Mouse (Mus musculus): Measurements from ENCODE around the gene Coq8a. TPM values are rescaled to one million over a fixed set of nuclear protein-coding genes. Genes with fewer than 3 reads are reported as not detected.

The Coq8a gene
- 3.4 and 5.8 TPM in 2 replicates for polyA plus RNA-seq (2015; fragmentation: Nextera tagmentation; extraction: Ambion mirVana)

- Histone ChIP-seq H3K36me3 (no peaks in the 10 kb centered on the region), H3K4me1 (peaks cover 16% of the 10 kb centered on the region), H3K9ac (replicated peaks) (no peak within 1 kb of the TSS), H3K27me3 (replicated peaks) (peaks cover 1% of the 10 kb centered on the region; the same call in 1 of the 2 replicates), H3K4me3 (replicated peaks) (no peak within 1 kb of the TSS), H3K9me3 (replicated peaks) (no peaks in the 10 kb centered on the region), H3K27ac (replicated peaks) (no peak within 1 kb of the TSS), H3K4me2 (no peak within 1 kb of the TSS)
- 79% methylated on average over 4 of the region's 4 CpGs for WGBS
- ATAC-seq (ENCODE audit: low FRiP score), result no peak
These were observed at the start of gene Coq8a for GRCm38 (mm10) chr1:180198959-180199714. Gene Coq8a (minus strand): TSS chr1:180199602.

- H3K4me2 ChIP-seq, result no peak overlapping the region
- H3K4me3 ChIP-seq (replicated peaks), result no peak overlapping the region
- no peaks in the 10 kb centered on the region for H3K27me3 ChIP-seq (replicated peaks)
- no peaks in the 10 kb centered on the region for H3K9me3 ChIP-seq (replicated peaks)
- H3K4me1 ChIP-seq, result peaks cover 12% of the 10 kb centered on the region
- H3K27ac ChIP-seq (replicated peaks), result no peak overlapping the region
- H3K36me3 ChIP-seq, result no peaks in the 10 kb centered on the region
- WGBS, result 93% methylated on average over 7 of the region's 7 CpGs
- no peak overlapping the region for H3K9ac ChIP-seq (replicated peaks)
- no peak for ATAC-seq (ENCODE audit: low FRiP score)
These were observed 49.3 kb upstream of the Coq8a start for GRCm38 (mm10) chr1:180248593-180249146.

- H3K4me3 ChIP-seq (replicated peaks), result no peak overlapping the region
- no peak overlapping the region for H3K4me2 ChIP-seq
- H3K27me3 ChIP-seq (replicated peaks), result no peaks in the 10 kb centered on the region
- H3K27ac ChIP-seq (replicated peaks), result no peak overlapping the region
- H3K9ac ChIP-seq (replicated peaks), result no peak overlapping the region
- WGBS, result 91% methylated on average over 7 of the region's 7 CpGs
- no peak for ATAC-seq (ENCODE audit: low FRiP score)
- no peaks in the 10 kb centered on the region for H3K36me3 ChIP-seq
- H3K4me1 ChIP-seq, result peaks cover 12% of the 10 kb centered on the region
- H3K9me3 ChIP-seq (replicated peaks), result no peaks in the 10 kb centered on the region
These were observed 48.5 kb upstream of the Coq8a start for GRCm38 (mm10) chr1:180247901-180248300.

- no peaks in the 10 kb centered on the region for H3K9me3 ChIP-seq (replicated peaks)
- H3K4me2 ChIP-seq, result no peak overlapping the region
- no peak overlapping the region for H3K4me3 ChIP-seq (replicated peaks)
- no peaks in the 10 kb centered on the region for H3K27me3 ChIP-seq (replicated peaks)
- no peaks in the 10 kb centered on the region for H3K36me3 ChIP-seq
- ATAC-seq (ENCODE audit: low FRiP score), result no peak
- H3K4me1 ChIP-seq, result peaks cover 12% of the 10 kb centered on the region
- 85% methylated on average over 13 of the region's 13 CpGs for WGBS
- H3K9ac ChIP-seq (replicated peaks), result no peak overlapping the region
- H3K27ac ChIP-seq (replicated peaks), result no peak overlapping the region
These were observed 46.5 kb upstream of the Coq8a start for GRCm38 (mm10) chr1:180245741-180246507.

GRCm38 (mm10) chr1:180231729-180232128 is 32.3 kb upstream of the Coq8a start:
- Histone ChIP-seq H3K4me1 (peaks cover 7% of the 10 kb centered on the region), H3K27ac (replicated peaks) (no peak overlapping the region), H3K9ac (replicated peaks) (no peak overlapping the region), H3K27me3 (replicated peaks) (no peaks in the 10 kb centered on the region; the same call in 1 of the 2 replicates), H3K4me2 (no peak overlapping the region), H3K9me3 (replicated peaks) (no peaks in the 10 kb centered on the region), H3K36me3 (no peaks in the 10 kb centered on the region; the same call in 1 of the 2 replicates), H3K4me3 (replicated peaks) (no peak overlapping the region)
- ATAC-seq (ENCODE audit: low FRiP score), result no peak
- WGBS, result 34% methylated on average over 3 of the region's 3 CpGs

GRCm38 (mm10) chr1:180230580-180230979 is 31.2 kb upstream of the Coq8a start:
- no peak for ATAC-seq (ENCODE audit: low FRiP score)
- Histone ChIP-seq H3K9ac (replicated peaks) (no peak overlapping the region), H3K27ac (replicated peaks) (no peak overlapping the region), H3K4me3 (replicated peaks) (no peak overlapping the region), H3K4me2 (no peak overlapping the region), H3K36me3 (no peaks in the 10 kb centered on the region; the same call in 1 of the 2 replicates), H3K27me3 (replicated peaks) (no peaks in the 10 kb centered on the region; the same call in 1 of the 2 replicates), H3K4me1 (peaks cover 18% of the 10 kb centered on the region), H3K9me3 (replicated peaks) (no peaks in the 10 kb centered on the region)
- WGBS, result 33% methylated on average over 2 of the region's 2 CpGs

GRCm38 (mm10) chr1:180229906-180230305 is 30.5 kb upstream of the Coq8a start:
- no peak overlapping the region for H3K27ac ChIP-seq (replicated peaks)
- H3K27me3 ChIP-seq (replicated peaks), result no peaks in the 10 kb centered on the region; the same call in 1 of the 2 replicates
- H3K4me1 ChIP-seq, result peaks cover 24% of the 10 kb centered on the region
- H3K36me3 ChIP-seq, result no peaks in the 10 kb centered on the region; the same call in 1 of the 2 replicates
- no peak for ATAC-seq (ENCODE audit: low FRiP score)
- H3K9me3 ChIP-seq (replicated peaks), result no peaks in the 10 kb centered on the region
- H3K4me3 ChIP-seq (replicated peaks), result no peak overlapping the region
- 92% methylated on average over 7 of the region's 7 CpGs for WGBS
- H3K9ac ChIP-seq (replicated peaks), result no peak overlapping the region
- H3K4me2 ChIP-seq, result no peak overlapping the region

DNA sequence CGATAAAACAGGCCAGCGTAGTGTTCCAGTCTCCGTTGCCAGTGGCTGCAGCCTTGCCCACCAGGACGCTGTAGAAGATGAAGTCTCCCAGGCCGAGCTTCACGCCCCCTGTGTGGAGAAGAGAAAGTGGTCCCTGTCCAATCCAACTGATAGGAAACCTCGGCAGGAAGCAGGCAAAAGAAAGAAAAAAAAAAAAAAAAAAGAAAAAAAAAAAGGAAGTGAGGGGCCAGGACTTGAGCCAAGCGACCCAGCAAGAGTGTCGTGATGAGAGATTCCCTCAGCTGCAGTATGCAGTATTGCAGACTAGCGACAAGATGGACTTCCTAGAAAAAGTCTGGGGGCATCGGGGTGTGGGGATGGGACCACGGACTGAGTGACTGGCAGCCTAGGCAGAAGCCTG is 29.5 kb upstream of the Coq8a start:
- no peaks in the 10 kb centered on the region for H3K9me3 ChIP-seq (replicated peaks)
- no peak overlapping the region for H3K27ac ChIP-seq (replicated peaks)
- ATAC-seq (ENCODE audit: low FRiP score), result no peak
- no peaks in the 10 kb centered on the region; the same call in 1 of the 2 replicates for H3K27me3 ChIP-seq (replicated peaks)
- no peaks in the 10 kb centered on the region for H3K36me3 ChIP-seq
- no peak overlapping the region for H3K4me2 ChIP-seq
- 90% methylated on average over 12 of the region's 12 CpGs for WGBS
- H3K4me1 ChIP-seq, result peaks cover 24% of the 10 kb centered on the region
- H3K4me3 ChIP-seq (replicated peaks), result no peak overlapping the region
- H3K9ac ChIP-seq (replicated peaks), result no peak overlapping the region

DNA sequence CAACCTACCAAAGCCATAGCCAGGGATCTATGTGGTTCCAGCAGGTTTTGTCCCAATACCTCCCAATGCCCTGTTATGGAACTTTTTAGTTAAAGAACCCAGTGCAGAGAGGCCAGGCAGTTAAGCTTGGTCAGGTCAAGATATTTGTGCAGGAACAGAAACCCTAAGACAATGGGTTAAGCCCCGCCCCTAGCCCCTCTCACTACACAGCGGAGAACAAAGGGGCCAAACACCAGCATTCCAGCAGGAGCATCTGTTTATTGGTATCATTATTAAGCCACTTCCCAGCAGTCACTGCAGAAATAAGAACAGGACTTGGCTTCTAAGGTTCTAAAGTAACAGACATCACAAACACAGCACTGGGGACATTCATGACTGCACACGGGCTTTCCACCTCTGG is 27.4 kb upstream of the Coq8a start:
- H3K9ac ChIP-seq (replicated peaks), result no peak overlapping the region
- H3K4me3 ChIP-seq (replicated peaks), result no peak overlapping the region
- no peaks in the 10 kb centered on the region for H3K27me3 ChIP-seq (replicated peaks)
- peak overlapping the region; percentile 77 for H3K27ac ChIP-seq (replicated peaks)
- H3K9me3 ChIP-seq (replicated peaks), result no peaks in the 10 kb centered on the region
- H3K36me3 ChIP-seq, result no peaks in the 10 kb centered on the region
- 68% methylated on average over 3 of the region's 3 CpGs for WGBS
- no peak for ATAC-seq (ENCODE audit: low FRiP score)
- H3K4me1 ChIP-seq, result peaks cover 18% of the 10 kb centered on the region
- H3K4me2 ChIP-seq, result peak overlapping the region; percentile 86

DNA sequence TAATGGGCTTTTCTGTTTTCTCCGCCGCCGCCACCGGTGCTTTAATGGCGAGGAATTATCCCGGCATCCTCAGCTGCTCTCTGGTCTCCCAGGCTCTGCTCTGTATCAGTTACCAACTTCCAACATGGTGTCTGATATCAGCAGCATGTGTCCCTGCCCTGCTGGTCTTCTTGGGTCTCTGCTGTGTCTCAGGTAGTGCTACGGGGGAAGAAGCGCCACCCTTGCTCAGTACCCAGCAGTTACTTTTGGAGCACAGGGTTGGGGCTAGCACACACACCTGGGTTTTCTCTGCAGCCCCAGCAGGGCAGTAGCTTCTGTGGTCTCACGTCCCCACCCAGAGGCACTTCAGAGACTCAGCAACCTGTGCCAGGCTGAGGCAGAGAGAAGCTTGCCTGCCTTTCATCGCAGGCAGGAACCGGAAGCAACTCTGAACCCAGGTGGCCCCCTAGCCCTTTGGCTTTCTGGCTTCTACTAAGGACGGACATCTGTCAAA is 26.9 kb upstream of the Coq8a start:
- ATAC-seq (ENCODE audit: low FRiP score), result peak; percentile 72
- 10% methylated on average over 12 of the region's 12 CpGs for WGBS
- Histone ChIP-seq H3K9me3 (replicated peaks) (no peaks in the 10 kb centered on the region), H3K27me3 (replicated peaks) (no peaks in the 10 kb centered on the region), H3K27ac (replicated peaks) (peak overlapping the region; percentile 77), H3K4me2 (peak overlapping the region; percentile 86), H3K4me1 (peaks cover 18% of the 10 kb centered on the region), H3K9ac (replicated peaks) (peak overlapping the region; percentile 34), H3K36me3 (no peaks in the 10 kb centered on the region), H3K4me3 (replicated peaks) (peak overlapping the region; percentile 47)

GRCm38 (mm10) chr1:180225500-180226220 is 26.3 kb upstream of the Coq8a start:
- Histone ChIP-seq H3K4me2 (peak overlapping the region; percentile 86), H3K9me3 (replicated peaks) (no peaks in the 10 kb centered on the region), H3K4me1 (peaks cover 18% of the 10 kb centered on the region), H3K27ac (replicated peaks) (peak overlapping the region; percentile 77), H3K36me3 (no peaks in the 10 kb centered on the region), H3K4me3 (replicated peaks) (peak overlapping the region; percentile 47), H3K9ac (replicated peaks) (peak overlapping the region; percentile 34), H3K27me3 (replicated peaks) (no peaks in the 10 kb centered on the region)
- WGBS, result 17% methylated on average over 21 of the region's 21 CpGs
- peak; percentile 87 for ATAC-seq (ENCODE audit: low FRiP score)

Data from neural tube, embryonic 15.5 days (tissue).